Mouse (Mus musculus) hindbrain, embryonic 13.5 days (tissue): ENCODE data around the gene Abcc10. TPM values are rescaled to one million over a fixed set of nuclear protein-coding genes. Genes with fewer than 3 reads are reported as not detected.

ENCODE experiments used
- ATAC-seq: fragments of 200-750 bp; cut with Nextera tagmentation; 2 replicates; pipeline ENCODE4 v1.8.0; 2017; ENCODE audit warnings: moderate TSS enrichment; ENCODE audit not compliant: low FRiP score
- H3K27ac ChIP-seq: fragments of 300-500 bp; sonication (generic); 2 replicates; pipeline ENCODE4 v1.5.1; 2015; ENCODE audit warnings: inconsistent platforms, mild to moderate bottlenecking, moderate library complexity
- H3K27me3 ChIP-seq: fragments of 300-500 bp; sonication (generic); 2 replicates; pipeline ENCODE4 v1.6.1; 2015; ENCODE audit warnings: mild to moderate bottlenecking, inconsistent platforms
- H3K36me3 ChIP-seq: fragments of 300-500 bp; sonication (generic); 2 replicates; pipeline ENCODE4 v1.6.1; 2015; ENCODE audit warnings: mild to moderate bottlenecking, inconsistent platforms
- H3K4me1 ChIP-seq: fragments of 300-500 bp; sonication (generic); replicated peaks from 2 replicates; pipeline ENCODE4 v1.6.1; 2015; ENCODE audit warnings: inconsistent platforms
- H3K4me2 ChIP-seq: fragments of 300-500 bp; sonication (generic); 2 replicates; pipeline ENCODE4 v1.6.1; 2015; ENCODE audit warnings: inconsistent platforms, mild to moderate bottlenecking, moderate library complexity
- H3K4me3 ChIP-seq: fragments of 300-500 bp; sonication (generic); 2 replicates; pipeline ENCODE4 v1.5.1; 2015; ENCODE audit warnings: mild to moderate bottlenecking, inconsistent platforms
- H3K9ac ChIP-seq: fragments of 300-500 bp; sonication (generic); 2 replicates; pipeline ENCODE4 v1.6.1; 2015; ENCODE audit warnings: mild to moderate bottlenecking, inconsistent platforms
- H3K9me3 ChIP-seq: fragments of 300-500 bp; sonication (generic); 2 replicates; pipeline ENCODE4 v1.6.1; 2016; ENCODE audit warnings: inconsistent platforms
- WGBS: fragments of 180-500 bp; shearing (Covaris S2); methylation state at CpG from one replicate; pipeline ENCODE4 v1.1.7; 2015; 5-methylcytosine and 5-hydroxymethylcytosine counted together
- polyA plus RNA-seq: library from polyadenylated mRNA; unstranded; fragments of >200 nt; fragmentation: Nextera tagmentation; extraction: Ambion mirVana; gene quantifications from 2 replicates; pipeline ENCODE4 v1.2.1, GENCODE M21; 2015

Gene Abcc10
- polyA plus RNA-seq, 1 experiment from 2014 or later: 8.9 TPM

DNA sequence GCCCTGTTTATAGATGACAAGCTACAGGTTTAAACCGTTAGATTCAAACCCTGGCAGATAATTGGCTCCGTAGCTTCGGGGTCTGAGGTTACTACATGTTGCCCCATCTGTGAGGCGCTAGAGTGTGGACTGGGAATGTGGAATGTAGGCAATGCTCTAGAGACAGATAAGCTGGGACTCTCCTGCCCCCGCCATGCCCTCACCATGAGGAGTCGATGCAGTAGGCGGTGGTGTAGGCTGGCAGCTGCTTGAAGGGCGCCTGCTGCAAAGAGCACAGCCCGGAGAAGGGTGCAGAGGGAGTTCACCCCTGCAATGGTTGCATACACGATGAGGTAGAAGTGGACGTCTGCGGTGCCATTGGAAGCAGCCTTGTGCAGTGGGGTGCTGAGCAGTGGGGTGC is 18.3 kb downstream of the Abcc10 start:
- no peak overlapping the region for H3K27ac ChIP-seq
- H3K36me3 ChIP-seq: peaks cover 52% of the 10 kb centered on the region
- WGBS: 85% methylated on average over 12 of the region's 12 CpGs
- no peak overlapping the region for H3K9ac ChIP-seq
- H3K4me1 ChIP-seq: no peaks in the 10 kb centered on the region
- H3K4me2 ChIP-seq: no peak overlapping the region
- no peaks in the 10 kb centered on the region for H3K27me3 ChIP-seq
- no peaks in the 10 kb centered on the region for H3K9me3 ChIP-seq
- no peak for ATAC-seq
- H3K4me3 ChIP-seq: no peak overlapping the region

DNA sequence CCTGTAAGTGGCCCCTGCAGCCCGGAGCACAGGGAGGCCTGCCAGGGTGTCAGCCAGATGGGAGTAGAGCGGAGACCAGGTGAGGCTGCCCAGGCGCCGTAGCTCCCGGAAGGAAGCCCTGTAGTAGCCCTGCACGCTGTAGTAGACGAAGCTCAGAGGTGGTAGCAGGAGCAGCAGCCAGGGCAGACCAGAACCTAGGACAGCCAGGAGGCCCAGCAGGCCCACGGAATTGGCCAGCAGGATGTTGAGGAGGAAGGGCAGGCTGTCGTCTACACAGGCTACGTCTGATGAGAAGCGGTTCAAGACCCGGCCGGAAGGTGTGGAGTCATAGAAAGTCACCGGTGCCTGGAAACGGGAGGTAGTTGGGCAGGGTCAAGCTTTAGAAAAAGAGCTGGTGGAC is 21.2 kb downstream of the Abcc10 start:
- H3K9me3 ChIP-seq: no peaks in the 10 kb centered on the region
- no peaks in the 10 kb centered on the region for H3K4me1 ChIP-seq
- H3K9ac ChIP-seq: no peak overlapping the region
- no peak for ATAC-seq
- no peak overlapping the region for H3K4me2 ChIP-seq
- no peak overlapping the region for H3K27ac ChIP-seq
- peaks cover 66% of the 10 kb centered on the region for H3K36me3 ChIP-seq
- 91% methylated on average over 15 of the region's 15 CpGs for WGBS
- no peaks in the 10 kb centered on the region for H3K27me3 ChIP-seq
- no peak overlapping the region for H3K4me3 ChIP-seq

DNA sequence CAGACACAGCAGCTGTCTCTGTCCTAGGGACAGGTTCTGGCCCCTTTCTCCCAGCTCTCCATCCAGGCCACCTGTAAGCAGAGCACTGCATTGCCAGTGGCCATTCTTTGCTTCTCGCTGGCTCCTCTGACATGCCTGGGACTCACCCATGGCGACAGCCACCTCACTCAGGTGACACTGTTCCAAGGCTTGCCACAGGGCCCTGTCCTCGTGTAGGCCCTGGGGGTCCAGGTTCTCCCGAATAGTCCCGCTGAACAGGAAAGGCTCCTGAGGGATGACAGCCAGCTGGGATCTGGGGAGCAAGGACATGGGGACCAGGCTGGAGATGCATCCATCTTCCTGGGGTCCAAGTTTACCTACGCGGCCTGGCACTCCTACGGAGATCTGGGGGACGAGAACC is 24.0 kb downstream of the Abcc10 start:
- WGBS: 91% methylated on average over 9 of the region's 9 CpGs

GRCm38 (mm10) chr17:46301892-46302291 is 26.3 kb downstream of the Abcc10 start:
- no peak for ATAC-seq
- H3K36me3 ChIP-seq: peaks cover 52% of the 10 kb centered on the region
- H3K9me3 ChIP-seq: no peaks in the 10 kb centered on the region
- H3K27ac ChIP-seq: no peak overlapping the region
- 80% methylated on average over 12 of the region's 12 CpGs for WGBS
- H3K4me1 ChIP-seq: peaks cover 22% of the 10 kb centered on the region
- H3K9ac ChIP-seq: no peak overlapping the region
- no peak overlapping the region for H3K4me3 ChIP-seq
- H3K27me3 ChIP-seq: peaks cover 36% of the 10 kb centered on the region
- H3K4me2 ChIP-seq: no peak overlapping the region

More for the DNA sequence above, 24.0 kb downstream of the Abcc10 start:
- Histone ChIP-seq H3K4me2 (no peak overlapping the region), H3K9ac (no peak overlapping the region), H3K27ac (no peak overlapping the region), H3K4me1 (peaks cover 4% of the 10 kb centered on the region; the same call in 1 of the 2 replicates), H3K36me3 (peaks cover 63% of the 10 kb centered on the region), H3K9me3 (no peaks in the 10 kb centered on the region), H3K27me3 (peaks cover 26% of the 10 kb centered on the region), H3K4me3 (no peak overlapping the region)
- ATAC-seq: no peak

- WGBS: under 1% methylated on average over 48 of the region's 48 CpGs
- H3K4me2 ChIP-seq: peak overlapping the region; percentile 94
- ATAC-seq: peak; percentile 65
- H3K9me3 ChIP-seq: no peaks in the 10 kb centered on the region
- H3K4me3 ChIP-seq: peak overlapping the region; percentile 77
- H3K4me1 ChIP-seq: peaks cover 26% of the 10 kb centered on the region
- peak overlapping the region; percentile 87 for H3K9ac ChIP-seq
- peak overlapping the region; percentile 84 for H3K27ac ChIP-seq
- H3K36me3 ChIP-seq: peaks cover 21% of the 10 kb centered on the region
- H3K27me3 ChIP-seq: peaks cover 65% of the 10 kb centered on the region
Measured at GRCm38 (mm10) chr17:46298220-46298913, 29.8 kb downstream of the Abcc10 start.

- H3K4me2 ChIP-seq: peak within 1 kb of the TSS; percentile 94
- peak within 1 kb of the TSS; percentile 87 for H3K9ac ChIP-seq
- ATAC-seq: peak; percentile 52
- under 1% methylated on average over 65 of the region's 86 CpGs for WGBS
- H3K36me3 ChIP-seq: peaks cover 14% of the 10 kb centered on the region
- peaks cover 71% of the 10 kb centered on the region for H3K27me3 ChIP-seq
- H3K4me1 ChIP-seq: peaks cover 26% of the 10 kb centered on the region
- no peaks in the 10 kb centered on the region for H3K9me3 ChIP-seq
- H3K27ac ChIP-seq: peak within 1 kb of the TSS; percentile 84
- peak within 1 kb of the TSS; percentile 77 for H3K4me3 ChIP-seq
Measured at GRCm38 (mm10) chr17:46297364-46298219, 30.6 kb downstream of the Abcc10 start, which contains the start of gene Dlk2. Gene Dlk2 (plus strand): TSS chr17:46297421.

- no peak; the same call in 1 of the 2 replicates for ATAC-seq
- 10% methylated on average over 6 of the region's 6 CpGs for WGBS
Measured at GRCm38 (mm10) chr17:46297028-46297363, 31.2 kb downstream of the Abcc10 start.

DNA sequence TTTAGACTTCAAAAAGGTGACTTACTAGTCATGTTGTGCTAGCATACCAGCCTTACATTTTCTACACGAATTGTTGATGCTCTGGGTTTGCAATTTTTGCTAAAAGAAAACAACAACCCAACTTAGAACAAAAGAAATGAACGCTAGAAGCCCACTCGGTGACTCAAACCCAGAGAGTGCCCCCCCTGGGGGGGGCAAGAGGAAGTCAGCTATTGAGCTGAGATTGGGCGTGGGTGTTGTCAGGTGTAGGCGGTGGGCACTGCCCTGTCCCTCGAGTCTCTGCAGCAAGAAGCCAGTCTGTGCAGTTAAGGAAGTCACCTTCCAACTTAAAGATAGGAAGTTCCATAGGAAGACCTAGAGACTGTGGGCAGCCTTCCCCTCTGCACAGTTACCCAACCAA is 31.6 kb downstream of the Abcc10 start:
- no peaks in the 10 kb centered on the region for H3K9me3 ChIP-seq
- 35% methylated on average over 6 of the region's 6 CpGs for WGBS
- peak overlapping the region; percentile 77 for H3K4me3 ChIP-seq
- peaks cover 26% of the 10 kb centered on the region for H3K4me1 ChIP-seq
- ATAC-seq: no peak
- peak overlapping the region; percentile 84; the same call in 1 of the 2 replicates for H3K27ac ChIP-seq
- H3K36me3 ChIP-seq: peaks cover 5% of the 10 kb centered on the region; the same call in 1 of the 2 replicates
- H3K27me3 ChIP-seq: peaks cover 74% of the 10 kb centered on the region
- peak overlapping the region; percentile 94 for H3K4me2 ChIP-seq
- H3K9ac ChIP-seq: no peak overlapping the region

More at GRCm38 (mm10) chr17:46297028-46297363, 31.2 kb downstream of the Abcc10 start:
- Histone ChIP-seq H3K27me3 (peaks cover 77% of the 10 kb centered on the region), H3K27ac (peak overlapping the region; percentile 84), H3K4me3 (peak overlapping the region; percentile 77), H3K36me3 (peaks cover 8% of the 10 kb centered on the region), H3K9ac (peak overlapping the region; percentile 87), H3K4me1 (peaks cover 26% of the 10 kb centered on the region), H3K4me2 (peak overlapping the region; percentile 94), H3K9me3 (no peaks in the 10 kb centered on the region)

DNA sequence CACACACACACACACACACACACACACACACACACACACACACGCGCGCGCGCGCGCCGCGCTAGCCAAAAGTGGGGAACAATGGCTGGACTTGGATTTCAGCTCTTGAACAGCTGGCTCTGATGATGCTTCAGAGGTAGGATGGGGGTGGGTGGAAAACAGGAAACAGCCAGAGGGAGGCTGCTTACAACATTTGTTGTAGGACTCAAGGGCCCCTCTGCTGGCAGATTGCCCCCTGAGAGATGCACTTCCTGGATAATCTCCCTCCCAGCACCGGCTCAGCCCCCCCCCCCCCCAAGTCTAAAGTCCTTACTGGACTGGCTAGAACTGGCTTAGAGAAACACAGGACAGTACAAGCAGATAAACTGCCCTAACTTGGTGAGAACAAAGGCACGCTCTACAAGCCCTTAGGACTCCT is 40.5 kb downstream of the Abcc10 start:
- H3K27ac ChIP-seq: peak overlapping the region; percentile 35; the same call in 1 of the 2 replicates
- H3K9ac ChIP-seq: 0 out of 2 replicates have a peak overlapping the region, but pooled peaks have one; percentile 24
- no peaks in the 10 kb centered on the region for H3K36me3 ChIP-seq
- H3K27me3 ChIP-seq: peaks cover 10% of the 10 kb centered on the region
- H3K4me2 ChIP-seq: no peak overlapping the region
- H3K4me1 ChIP-seq: peaks cover 17% of the 10 kb centered on the region
- no peak for ATAC-seq
- WGBS: 82% methylated on average over 11 of the region's 11 CpGs
- H3K4me3 ChIP-seq: no peak overlapping the region
- H3K9me3 ChIP-seq: no peaks in the 10 kb centered on the region

- no peaks in the 10 kb centered on the region for H3K36me3 ChIP-seq
- no peak overlapping the region for H3K9ac ChIP-seq
- 0 out of 2 replicates have a peak, but pooled peaks cover under 1% of the 10 kb centered on the region for H3K27me3 ChIP-seq
- H3K27ac ChIP-seq: no peak overlapping the region
- H3K9me3 ChIP-seq: no peaks in the 10 kb centered on the region
- ATAC-seq: no peak
- no peak overlapping the region for H3K4me2 ChIP-seq
- 77% methylated on average over 6 of the region's 6 CpGs for WGBS
- H3K4me3 ChIP-seq: no peak overlapping the region
- peaks cover 34% of the 10 kb centered on the region for H3K4me1 ChIP-seq
Measured at GRCm38 (mm10) chr17:46285407-46285806, 42.7 kb downstream of the Abcc10 start.

DNA sequence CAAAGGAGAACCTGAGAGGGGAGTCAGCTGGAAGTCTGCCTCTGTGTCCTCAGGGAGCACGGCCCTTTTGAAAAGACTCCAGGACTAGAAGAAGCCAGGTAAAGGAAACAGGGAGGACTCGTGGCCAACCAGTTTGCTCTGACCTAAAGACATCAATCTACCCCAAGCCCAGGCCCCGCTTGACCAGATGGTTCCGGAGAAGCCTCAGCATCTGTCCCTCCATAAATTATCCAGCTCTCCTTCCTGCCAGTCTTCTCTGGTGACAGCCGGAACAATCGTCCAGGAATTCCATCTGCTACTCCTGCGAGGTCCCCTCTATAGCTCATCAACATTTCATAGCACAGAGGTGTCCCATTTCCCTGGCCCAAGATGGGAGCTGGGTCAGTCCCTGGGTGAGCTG is 43.5 kb downstream of the Abcc10 start:
- Histone ChIP-seq H3K9ac (no peak overlapping the region), H3K36me3 (no peaks in the 10 kb centered on the region; the same call in 1 of the 2 replicates), H3K27ac (no peak overlapping the region), H3K4me1 (peaks cover 34% of the 10 kb centered on the region), H3K27me3 (no peaks in the 10 kb centered on the region), H3K4me2 (no peak overlapping the region), H3K9me3 (no peaks in the 10 kb centered on the region), H3K4me3 (no peak overlapping the region)
- 47% methylated on average over 7 of the region's 7 CpGs for WGBS
- no peak for ATAC-seq

GRCm38 (mm10) chr17:46283911-46284310 is 44.2 kb downstream of the Abcc10 start:
- ATAC-seq: no peak
- H3K36me3 ChIP-seq: peaks cover 6% of the 10 kb centered on the region
- H3K4me2 ChIP-seq: no peak overlapping the region
- H3K9me3 ChIP-seq: no peaks in the 10 kb centered on the region
- WGBS: 89% methylated on average over 8 of the region's 8 CpGs
- no peak overlapping the region; the same call in 1 of the 2 replicates for H3K27ac ChIP-seq
- no peaks in the 10 kb centered on the region for H3K27me3 ChIP-seq
- H3K4me3 ChIP-seq: no peak overlapping the region
- peaks cover 34% of the 10 kb centered on the region for H3K4me1 ChIP-seq
- H3K9ac ChIP-seq: no peak overlapping the region
